Mouse (Mus musculus): ENCODE results near the gene Gm10490. TPM values are rescaled to one million over a fixed set of nuclear protein-coding genes. Genes with fewer than 3 reads are reported as not detected.

Gm10490 gene
- total and polyA plus RNA-seq, 3 experiments = not detected

GRCm38 (mm10) chrX:7958868-7959267 is 49.5 kb downstream of the Gm10490 start:
- in situ Hi-C loops (cut with MboI; ENCODE audit: low pct_ligation_motif_present, low pct_unique_long_range_greater_than_20kb, low sequenced_read_pairs) = no loop called here
- H3K27ac ChIP-seq (ENCODE audit: insufficient read depth, low read depth) = no peak overlapping the region
- no peaks in the 10 kb centered on the region for H3K79me2 ChIP-seq (replicated peaks; ENCODE audit: control insufficient read depth, extremely low read depth, insufficient read depth, poor library complexity, severe bottlenecking)
- no peak for TF ChIP-seq JUN (IDR thresholded peaks at IDR 0.05; ENCODE audit: insufficient read depth, low read depth, low read length)
- TF ChIP-seq SMC3 (IDR thresholded peaks at IDR 0.05; ENCODE audit: low read depth, low read length) = no peak
- no peak for TF ChIP-seq CHD2 (IDR thresholded peaks at IDR 0.05; ENCODE audit: low read length)
- TF ChIP-seq USF2 (conservative IDR thresholded peaks at IDR 0.05; ENCODE audit: low read depth, low read length) = no peak
- TF ChIP-seq CTCF (conservative IDR thresholded peaks at IDR 0.05 in 1 of 2, IDR thresholded peaks at IDR 0.05 in 1 of 2; ENCODE audit: low read depth in 2 of 2, low read length in 2 of 2) = no peak
- no peak for TF ChIP-seq BHLHE40 (IDR thresholded peaks at IDR 0.05; ENCODE audit: low read depth, low read length)
- H3K27me3 ChIP-seq (replicated peaks) = no peaks in the 10 kb centered on the region
- H3K4me1 ChIP-seq (ENCODE audit: control insufficient read depth in 1 of 2, insufficient read depth in 2 of 2) = peaks cover 3 to 5% of the 10 kb centered on the region in 2 experiments; a peak in 3 of 4 replicates
- H3K4me3 ChIP-seq (replicated peaks in 1 of 3; ENCODE audit: low read depth in 2 of 3, low read length in 2 of 3, poor library complexity in 1 of 3) = no peak overlapping the region
- dilution Hi-C loops (cut with MboI; ENCODE audit: extremely low pct_ligation_motif_present, extremely low pct_unique_long_range_greater_than_20kb, low sequenced_read_pairs) = no loop called here
- no peak for DNase-seq (ENCODE audit: extremely low read depth)
- no peaks in the 10 kb centered on the region for H3K9me3 ChIP-seq (replicated peaks; ENCODE audit: low read length)
- no peak overlapping the region for H3K4me2 ChIP-seq (ENCODE audit: insufficient read depth, low read depth, poor library complexity, severe bottlenecking)
- no peaks in the 10 kb centered on the region for H3K36me3 ChIP-seq (replicated peaks in 1 of 2; ENCODE audit: control insufficient read depth in 1 of 2, insufficient read depth in 1 of 2, low read length in 1 of 2)
- no peak overlapping the region for H3K9ac ChIP-seq (ENCODE audit: insufficient read depth, low read depth)

Other genes with a start within 250 kb of the Gm10490 start
Only the 20 nearest of the 25 such genes appear.
- 13.9 and 21.4 TPM in 2 replicates for gene Wdr45, start 195.2 kb upstream of the Gm10490 start, total RNA-seq (2012; rRNA removed)
- 19.4 and 24.1 TPM in 2 replicates for gene Wdr45, start 195.2 kb upstream of the Gm10490 start, total RNA-seq (2014; rRNA removed)
- gene Wdr45, start 195.2 kb upstream of the Gm10490 start, polyA plus RNA-seq (2012; ENCODE audit: insufficient read length, low read depth) = 18.0 and 21.7 TPM in 2 replicates
- gene Gm45208, start 187.3 kb upstream of the Gm10490 start, total RNA-seq (2012; rRNA removed) = 0.47 TPM in 1 of 2 replicates, not detected in the other
- not detected in 2 replicates for gene Gm45208, start 187.3 kb upstream of the Gm10490 start, total RNA-seq (2014; rRNA removed)
- gene Gm45208, start 187.3 kb upstream of the Gm10490 start, polyA plus RNA-seq (2012; ENCODE audit: insufficient read length, low read depth) = 13.0 and 13.1 TPM in 2 replicates
- gene Praf2, start 181.1 kb upstream of the Gm10490 start, total RNA-seq (2012; rRNA removed) = 41.8 and 49.1 TPM in 2 replicates
- gene Praf2, start 181.1 kb upstream of the Gm10490 start, total RNA-seq (2014; rRNA removed) = 25.7 and 26.9 TPM in 2 replicates
- 40.5 and 40.6 TPM in 2 replicates for gene Praf2, start 181.1 kb upstream of the Gm10490 start, polyA plus RNA-seq (2012; ENCODE audit: insufficient read length, low read depth)
- 3.6 and 6.9 TPM in 2 replicates for gene Ccdc120, start 158.6 kb upstream of the Gm10490 start, total RNA-seq (2012; rRNA removed)
- 3.5 and 4.4 TPM in 2 replicates for gene Ccdc120, start 158.6 kb upstream of the Gm10490 start, total RNA-seq (2014; rRNA removed)
- gene Ccdc120, start 158.6 kb upstream of the Gm10490 start, polyA plus RNA-seq (2012; ENCODE audit: insufficient read length, low read depth) = 6.9 and 9.0 TPM in 2 replicates
- 12.9 and 15.9 TPM in 2 replicates for gene Tfe3, start 147.0 kb upstream of the Gm10490 start, total RNA-seq (2012; rRNA removed)
- 6.7 and 8.3 TPM in 2 replicates for gene Tfe3, start 147.0 kb upstream of the Gm10490 start, total RNA-seq (2014; rRNA removed)
- gene Tfe3, start 147.0 kb upstream of the Gm10490 start, polyA plus RNA-seq (2012; ENCODE audit: insufficient read length, low read depth) = 26.0 TPM in 2 replicates
- gene Gripap1, start 119.8 kb upstream of the Gm10490 start, total RNA-seq (2012; rRNA removed) = 25.5 and 27.1 TPM in 2 replicates
- gene Gripap1, start 119.8 kb upstream of the Gm10490 start, total RNA-seq (2014; rRNA removed) = 15.7 and 19.9 TPM in 2 replicates
- gene Gripap1, start 119.8 kb upstream of the Gm10490 start, polyA plus RNA-seq (2012; ENCODE audit: insufficient read length, low read depth) = 49.4 and 53.1 TPM in 2 replicates
- 0.38 and 0.51 TPM in 2 replicates for gene Kcnd1, start 87.3 kb upstream of the Gm10490 start, total RNA-seq (2012; rRNA removed)
- 0.57 and 0.63 TPM in 2 replicates for gene Kcnd1, start 87.3 kb upstream of the Gm10490 start, total RNA-seq (2014; rRNA removed)
- 3.1 and 3.4 TPM in 2 replicates for gene Kcnd1, start 87.3 kb upstream of the Gm10490 start, polyA plus RNA-seq (2012; ENCODE audit: insufficient read length, low read depth)
- 46.6 and 67.8 TPM in 2 replicates for gene Otud5, start 68.2 kb upstream of the Gm10490 start, total RNA-seq (2012; rRNA removed)
- gene Otud5, start 68.2 kb upstream of the Gm10490 start, total RNA-seq (2014; rRNA removed) = 58.0 and 61.5 TPM in 2 replicates
- gene Otud5, start 68.2 kb upstream of the Gm10490 start, polyA plus RNA-seq (2012; ENCODE audit: insufficient read length, low read depth) = 92.7 and 101 TPM in 2 replicates
- gene Pim2, start 31.3 kb upstream of the Gm10490 start, total RNA-seq (2012; rRNA removed) = 102 and 177 TPM in 2 replicates
- 91.7 and 119 TPM in 2 replicates for gene Pim2, start 31.3 kb upstream of the Gm10490 start, total RNA-seq (2014; rRNA removed)
- gene Pim2, start 31.3 kb upstream of the Gm10490 start, polyA plus RNA-seq (2012; ENCODE audit: insufficient read length, low read depth) = 146 and 171 TPM in 2 replicates
- 28.8 and 30.6 TPM in 2 replicates for gene Slc35a2, start 25.5 kb upstream of the Gm10490 start, total RNA-seq (2012; rRNA removed)
- 15.2 and 21.2 TPM in 2 replicates for gene Slc35a2, start 25.5 kb upstream of the Gm10490 start, total RNA-seq (2014; rRNA removed)
- gene Slc35a2, start 25.5 kb upstream of the Gm10490 start, polyA plus RNA-seq (2012; ENCODE audit: insufficient read length, low read depth) = 25.5 and 26.4 TPM in 2 replicates
- gene Pqbp1, start 10.3 kb upstream of the Gm10490 start, total RNA-seq (2012; rRNA removed) = 94.3 and 103 TPM in 2 replicates
- gene Pqbp1, start 10.3 kb upstream of the Gm10490 start, total RNA-seq (2014; rRNA removed) = 96.6 and 101 TPM in 2 replicates
- 119 and 130 TPM in 2 replicates for gene Pqbp1, start 10.3 kb upstream of the Gm10490 start, polyA plus RNA-seq (2012; ENCODE audit: insufficient read length, low read depth)
- 37.6 and 38.8 TPM in 2 replicates for gene Timm17b, start 10.2 kb upstream of the Gm10490 start, total RNA-seq (2012; rRNA removed)
- 25.8 and 33.1 TPM in 2 replicates for gene Timm17b, start 10.2 kb upstream of the Gm10490 start, total RNA-seq (2014; rRNA removed)
- 75.9 and 76.7 TPM in 2 replicates for gene Timm17b, start 10.2 kb upstream of the Gm10490 start, polyA plus RNA-seq (2012; ENCODE audit: insufficient read length, low read depth)
- gene Gm10491, start 1.7 kb upstream of the Gm10490 start, total RNA-seq (2012; rRNA removed) = not detected in 2 replicates
- gene Gm10491, start 1.7 kb upstream of the Gm10490 start, total RNA-seq (2014; rRNA removed) = not detected in 2 replicates
- gene Gm10491, start 1.7 kb upstream of the Gm10490 start, polyA plus RNA-seq (2012; ENCODE audit: insufficient read length, low read depth) = not detected in 2 replicates
- not detected in 2 replicates for gene Pcsk1n, start 10.3 kb downstream of the Gm10490 start, total RNA-seq (2012; rRNA removed)
- gene Pcsk1n, start 10.3 kb downstream of the Gm10490 start, total RNA-seq (2014; rRNA removed) = not detected in 2 replicates
- gene Pcsk1n, start 10.3 kb downstream of the Gm10490 start, polyA plus RNA-seq (2012; ENCODE audit: insufficient read length, low read depth) = not detected in 2 replicates
- gene Eras, start 19.1 kb downstream of the Gm10490 start, total RNA-seq (2012; rRNA removed) = not detected in 2 replicates
- not detected in 2 replicates for gene Eras, start 19.1 kb downstream of the Gm10490 start, total RNA-seq (2014; rRNA removed)
- gene Eras, start 19.1 kb downstream of the Gm10490 start, polyA plus RNA-seq (2012; ENCODE audit: insufficient read length, low read depth) = not detected in 2 replicates
- gene Hdac6, start 38.3 kb downstream of the Gm10490 start, total RNA-seq (2012; rRNA removed) = 16.5 and 19.9 TPM in 2 replicates
- gene Hdac6, start 38.3 kb downstream of the Gm10490 start, total RNA-seq (2014; rRNA removed) = 13.7 and 15.3 TPM in 2 replicates
- gene Hdac6, start 38.3 kb downstream of the Gm10490 start, polyA plus RNA-seq (2012; ENCODE audit: insufficient read length, low read depth) = 18.3 and 19.7 TPM in 2 replicates
- 0.13 and 0.21 TPM in 2 replicates for gene Gata1, start 68.5 kb downstream of the Gm10490 start, total RNA-seq (2012; rRNA removed)
- 0.23 TPM in 1 of 2 replicates, not detected in the other for gene Gata1, start 68.5 kb downstream of the Gm10490 start, total RNA-seq (2014; rRNA removed)
- gene Gata1, start 68.5 kb downstream of the Gm10490 start, polyA plus RNA-seq (2012; ENCODE audit: insufficient read length, low read depth) = 0.25 and 0.43 TPM in 2 replicates
- gene Glod5, start 109.0 kb downstream of the Gm10490 start, total RNA-seq (2012; rRNA removed) = not detected in 2 replicates
- gene Glod5, start 109.0 kb downstream of the Gm10490 start, total RNA-seq (2014; rRNA removed) = not detected in 2 replicates
- gene Glod5, start 109.0 kb downstream of the Gm10490 start, polyA plus RNA-seq (2012; ENCODE audit: insufficient read length, low read depth) = not detected in 2 replicates
- gene Suv39h1, start 165.2 kb downstream of the Gm10490 start, total RNA-seq (2012; rRNA removed) = 40.6 and 46.4 TPM in 2 replicates
- gene Suv39h1, start 165.2 kb downstream of the Gm10490 start, total RNA-seq (2014; rRNA removed) = 71.5 and 73.7 TPM in 2 replicates
- 48.4 and 51.4 TPM in 2 replicates for gene Suv39h1, start 165.2 kb downstream of the Gm10490 start, polyA plus RNA-seq (2012; ENCODE audit: insufficient read length, low read depth)
- 47.0 and 58.1 TPM in 2 replicates for gene Was, start 181.0 kb downstream of the Gm10490 start, total RNA-seq (2012; rRNA removed)
- 53.9 and 63.5 TPM in 2 replicates for gene Was, start 181.0 kb downstream of the Gm10490 start, total RNA-seq (2014; rRNA removed)
- gene Was, start 181.0 kb downstream of the Gm10490 start, polyA plus RNA-seq (2012; ENCODE audit: insufficient read length, low read depth) = 75.6 and 83.7 TPM in 2 replicates

Measured in CH12.LX (cell line).